Mouse (Mus musculus) A20 (cell line): ENCODE measurements around the gene Rplp1.

Experiments
- DNase-seq: peaks from one replicate; pipeline ENCODE4 v3.0.0-alpha.2; 2011; ENCODE audit warnings: low read depth, low spot score

Gene Rplp1

GRCm38 (mm10) chr9:61911300-61912128 is 2.8 kb downstream of the Rplp1 start:
- DNase-seq = peak; percentile 35

- DNase-seq = peak; percentile 40
Observed at GRCm38 (mm10) chr9:61910526-61911256, 3.7 kb downstream of the Rplp1 start.

- DNase-seq = no peak
Observed at GRCm38 (mm10) chr9:61909633-61910032, 4.7 kb downstream of the Rplp1 start.

- no peak for DNase-seq
Observed at GRCm38 (mm10) chr9:61908832-61909407, 5.4 kb downstream of the Rplp1 start.

GRCm38 (mm10) chr9:61908341-61908740 is 6.0 kb downstream of the Rplp1 start:
- no peak for DNase-seq

GRCm38 (mm10) chr9:61907621-61908295 is 6.6 kb downstream of the Rplp1 start:
- no peak for DNase-seq

GRCm38 (mm10) chr9:61906912-61907311 is 7.4 kb downstream of the Rplp1 start:
- DNase-seq = peak; percentile 69

- DNase-seq = no peak
Observed at GRCm38 (mm10) chr9:61905576-61905975, 8.8 kb downstream of the Rplp1 start.

- no peak for DNase-seq
Observed at GRCm38 (mm10) chr9:61904201-61904600, 10.1 kb downstream of the Rplp1 start.

GRCm38 (mm10) chr9:61902445-61902844 is 11.9 kb downstream of the Rplp1 start:
- DNase-seq = no peak

GRCm38 (mm10) chr9:61901574-61901973 is 12.8 kb downstream of the Rplp1 start:
- peak; percentile 72 for DNase-seq

- peak; percentile 61 for DNase-seq
Observed at GRCm38 (mm10) chr9:61899804-61900203, 14.5 kb downstream of the Rplp1 start.

- DNase-seq = peak; percentile 73
Observed at GRCm38 (mm10) chr9:61898401-61898800, 15.9 kb downstream of the Rplp1 start.

GRCm38 (mm10) chr9:61895014-61895413 is 19.3 kb downstream of the Rplp1 start:
- no peak for DNase-seq

GRCm38 (mm10) chr9:61889855-61890254 is 24.5 kb downstream of the Rplp1 start:
- DNase-seq = no peak

- DNase-seq = no peak
Observed at GRCm38 (mm10) chr9:61887661-61888379, 26.5 kb downstream of the Rplp1 start.

- DNase-seq = no peak
Observed at GRCm38 (mm10) chr9:61885964-61886363, 28.4 kb downstream of the Rplp1 start.

GRCm38 (mm10) chr9:61884936-61885335 is 29.4 kb downstream of the Rplp1 start:
- no peak for DNase-seq

GRCm38 (mm10) chr9:61884375-61884774 is 30.0 kb downstream of the Rplp1 start:
- DNase-seq = no peak

- DNase-seq = peak; percentile 17
Observed at GRCm38 (mm10) chr9:61882179-61882578, 32.2 kb downstream of the Rplp1 start.

GRCm38 (mm10) chr9:61878889-61879288 is 35.5 kb downstream of the Rplp1 start:
- DNase-seq = peak; percentile 62
